Mouse (Mus musculus): ENCODE measurements around the gene Cdan1. TPM values are rescaled to one million over a fixed set of nuclear protein-coding genes. Genes with fewer than 3 reads are reported as not detected.

Cdan1 gene
- polyA plus RNA-seq (2015; fragmentation: Nextera tagmentation; extraction: Ambion mirVana): 2.3 and 2.5 TPM in 2 replicates

DNA sequence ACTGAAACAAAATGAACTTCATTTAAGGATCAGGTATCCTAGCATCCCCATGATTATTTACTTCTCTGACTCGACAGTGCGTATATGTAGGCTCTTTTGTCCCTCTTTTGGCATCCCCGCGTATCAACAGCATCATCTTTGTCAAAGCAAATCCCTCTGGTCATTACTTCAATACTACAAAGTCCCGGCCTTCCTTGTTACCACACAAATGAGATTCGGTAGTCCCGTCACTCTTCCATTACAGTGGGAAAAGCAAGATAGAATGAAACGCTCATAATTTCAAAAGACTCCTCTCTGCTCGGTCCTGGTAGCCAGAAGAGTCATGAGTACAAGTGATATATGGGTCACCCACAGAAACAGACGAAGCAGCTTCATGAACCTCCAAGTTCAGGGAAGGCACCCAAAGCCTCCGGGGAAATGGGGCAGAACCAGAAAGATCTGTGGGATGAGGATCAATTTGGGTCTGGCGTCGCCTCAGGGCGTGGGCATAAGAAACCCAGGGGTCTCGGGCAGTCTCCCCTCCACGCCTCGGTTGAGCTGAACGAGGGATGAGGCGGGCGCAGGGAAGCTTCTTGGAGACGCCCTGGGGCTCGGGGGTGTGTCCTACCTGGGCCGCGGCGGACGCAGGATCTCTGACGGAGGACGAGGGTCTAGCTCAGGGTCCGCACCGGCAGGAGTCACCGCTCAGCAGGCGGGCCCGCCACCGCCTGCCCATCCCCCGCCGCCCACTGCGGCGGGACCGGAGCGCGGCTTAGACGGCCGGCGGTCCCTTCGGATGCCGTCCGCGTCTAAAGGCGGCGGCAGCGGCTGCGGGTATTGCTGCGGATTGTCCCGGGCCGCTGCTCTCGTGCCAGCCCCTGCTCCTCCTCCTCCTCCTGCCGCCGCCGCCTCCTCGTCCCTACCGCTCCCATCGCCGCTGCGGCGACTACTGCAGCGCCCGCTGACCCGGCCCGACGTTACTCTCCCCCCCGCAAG, at the start of gene Cdan1:
Cdan1 (minus strand) TSS at position 680 of the 975 bp plus-strand sequence.

DNA sequence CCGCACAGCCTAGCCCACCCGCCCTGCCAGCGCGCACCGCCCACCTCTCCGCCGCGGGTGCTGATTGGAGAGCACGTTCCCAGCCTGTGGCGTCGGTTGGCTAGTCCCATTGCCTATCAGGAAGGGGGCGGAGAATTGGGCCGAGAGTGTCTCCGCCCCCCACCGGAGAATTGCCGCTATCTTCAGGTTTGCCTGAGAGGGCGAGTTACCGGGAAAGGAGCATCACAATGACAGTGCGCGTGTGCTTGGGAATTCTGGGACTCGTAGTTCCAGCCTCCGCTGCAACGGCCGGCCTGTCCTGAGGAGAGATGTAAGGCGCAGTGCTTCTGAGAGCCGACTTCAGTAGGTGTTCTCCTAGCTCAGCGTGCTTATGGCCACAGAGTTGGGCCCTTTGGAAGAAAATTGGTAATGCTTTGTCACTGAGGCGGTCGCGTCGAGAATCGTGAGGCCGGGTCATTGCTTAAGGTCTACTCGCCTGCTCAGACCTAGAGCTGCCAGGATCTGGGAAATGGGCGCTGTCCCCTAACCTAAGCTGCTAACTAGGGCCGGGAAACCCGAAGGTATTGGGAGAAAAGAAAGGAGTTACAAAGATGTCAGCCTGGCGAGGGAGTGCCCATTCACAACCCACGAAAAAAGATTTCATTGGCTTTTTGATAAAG, 625 bp upstream of the Cdan1 start, which contains the start of gene Ttbk2:
Ttbk2 (minus strand) TSS at position 181 of the 659 bp plus-strand sequence.

Other genes with a start within 250 kb of the Cdan1 start
- gene Haus2, start 240.7 kb downstream of the Cdan1 start, polyA plus RNA-seq (2015; fragmentation: Nextera tagmentation; extraction: Ambion mirVana): 15.0 and 15.2 TPM in 2 replicates
- 11.6 and 12.0 TPM in 2 replicates for gene Lrrc57, start 240.6 kb downstream of the Cdan1 start, polyA plus RNA-seq (2015; fragmentation: Nextera tagmentation; extraction: Ambion mirVana)
- gene Stard9, start 221.0 kb downstream of the Cdan1 start, polyA plus RNA-seq (2015; fragmentation: Nextera tagmentation; extraction: Ambion mirVana): 2.4 and 2.8 TPM in 2 replicates
- 1.5 and 1.7 TPM in 2 replicates for gene Ttbk2, start 476 bp upstream of the Cdan1 start, polyA plus RNA-seq (2015; fragmentation: Nextera tagmentation; extraction: Ambion mirVana)
- 9.0 and 10.4 TPM in 2 replicates for gene Ubr1, start 120.6 kb upstream of the Cdan1 start, polyA plus RNA-seq (2015; fragmentation: Nextera tagmentation; extraction: Ambion mirVana)
- gene Tmem62, start 126.9 kb upstream of the Cdan1 start, polyA plus RNA-seq (2015; fragmentation: Nextera tagmentation; extraction: Ambion mirVana): 1.5 and 3.2 TPM in 2 replicates
- gene Ccndbp1, start 158.3 kb upstream of the Cdan1 start, polyA plus RNA-seq (2015; fragmentation: Nextera tagmentation; extraction: Ambion mirVana): 29.1 and 33.2 TPM in 2 replicates
- 0.23 and 0.99 TPM in 2 replicates for gene Epb42, start 186.9 kb upstream of the Cdan1 start, polyA plus RNA-seq (2015; fragmentation: Nextera tagmentation; extraction: Ambion mirVana)
- gene Tgm5, start 235.7 kb upstream of the Cdan1 start, polyA plus RNA-seq (2015; fragmentation: Nextera tagmentation; extraction: Ambion mirVana): 0.13 TPM in 1 of 2 replicates, not detected in the other